Mouse (Mus musculus): Measurements from ENCODE around the gene Cstb. TPM values are rescaled to one million over a fixed set of nuclear protein-coding genes. Genes with fewer than 3 reads are reported as not detected.

The Cstb gene
- total and polyA plus RNA-seq, 2 experiments from 2014 or later = 89.2 to 126 TPM

DNA sequence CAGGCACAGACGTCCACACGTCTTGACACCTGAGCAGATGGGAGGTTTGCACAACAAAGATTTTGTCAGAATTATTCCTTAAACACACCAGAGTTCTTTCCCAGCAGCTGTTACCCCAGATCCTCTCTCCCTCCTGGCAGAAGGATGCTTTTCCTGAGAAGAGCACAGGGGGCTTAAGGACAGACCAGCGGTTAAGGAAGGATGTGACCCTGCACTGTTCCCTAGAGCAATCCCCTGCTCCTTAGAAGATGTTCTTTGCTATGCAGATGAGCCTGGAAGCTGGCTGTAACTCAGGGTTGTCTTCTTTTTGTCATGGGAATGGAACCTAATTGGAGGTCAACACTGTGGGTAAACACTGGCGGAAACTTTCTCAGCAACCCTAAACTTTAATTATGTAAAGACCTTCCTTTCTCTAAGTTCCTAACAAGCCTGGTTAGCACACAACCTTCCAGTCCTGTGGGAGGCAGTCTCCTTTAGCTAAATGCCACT, 34.4 kb upstream of the Cstb start:
- H3K4me3 ChIP-seq (ENCODE audit: low read depth, low read length) = no peak overlapping the region
- 27% methylated on average over 4 of the region's 4 CpGs for WGBS
- H3K9me3 ChIP-seq (ENCODE audit: low read length) = no peaks in the 10 kb centered on the region
- ATAC-seq (ENCODE audit: low FRiP score) (no peak), DNase-seq (ENCODE audit: low spot score) (no peak)
- no peak overlapping the region for H3K4me2 ChIP-seq (ENCODE audit: low read depth, low read length, poor library complexity, severe bottlenecking)
- peaks cover 19% of the 10 kb centered on the region for H3K27me3 ChIP-seq (ENCODE audit: insufficient read depth, low read length)
- H3K4me1 ChIP-seq (ENCODE audit: insufficient read depth, low read length) = 0 out of 2 replicates have a peak, but pooled peaks cover 4% of the 10 kb centered on the region
- no peaks in the 10 kb centered on the region for H3K36me3 ChIP-seq (ENCODE audit: insufficient read depth, low read length)
- H3K9ac ChIP-seq (replicated peaks; ENCODE audit: low read length, poor library complexity, severe bottlenecking) = no peak overlapping the region
- no peak for TF ChIP-seq CTCF (IDR thresholded peaks at IDR 0.05)
- H3K27ac ChIP-seq (ENCODE audit: low read depth, low read length) = no peak overlapping the region

DNA sequence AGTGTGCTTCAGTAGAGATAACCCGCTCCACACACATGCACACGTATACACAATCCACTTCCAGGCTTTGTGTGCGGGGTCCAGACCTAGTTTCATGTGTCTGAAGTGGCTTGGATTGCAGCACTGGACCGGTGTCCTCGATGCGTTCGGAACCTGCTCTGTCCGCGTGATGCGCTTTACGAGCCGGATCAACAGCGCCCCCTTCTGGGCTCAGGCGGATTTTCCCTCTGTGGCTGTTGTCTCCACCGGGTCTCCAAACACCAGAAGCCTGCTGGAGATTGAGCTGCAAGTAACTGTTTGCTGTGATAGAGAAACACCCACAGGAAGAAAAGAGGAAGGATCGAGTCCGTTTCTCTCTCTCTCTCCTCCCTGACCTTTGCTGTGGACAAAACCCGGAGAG, 33.4 kb upstream of the Cstb start:
- Histone ChIP-seq H3K27ac (ENCODE audit: low read depth, low read length) (no peak overlapping the region), H3K4me2 (ENCODE audit: low read depth, low read length, poor library complexity, severe bottlenecking) (no peak overlapping the region), H3K4me3 (ENCODE audit: low read depth, low read length) (no peak overlapping the region), H3K4me1 (ENCODE audit: insufficient read depth, low read length) (0 out of 2 replicates have a peak, but pooled peaks cover 4% of the 10 kb centered on the region), H3K9me3 (ENCODE audit: low read length) (no peaks in the 10 kb centered on the region), H3K27me3 (ENCODE audit: insufficient read depth, low read length) (peaks cover 19% of the 10 kb centered on the region), H3K9ac (replicated peaks; ENCODE audit: low read length, poor library complexity, severe bottlenecking) (no peak overlapping the region; the same call in 1 of the 2 replicates), H3K36me3 (ENCODE audit: insufficient read depth, low read length) (no peaks in the 10 kb centered on the region)
- DNase-seq (ENCODE audit: low spot score) (peak; percentile 75), ATAC-seq (ENCODE audit: low FRiP score) (no peak)
- TF ChIP-seq CTCF (IDR thresholded peaks at IDR 0.05) = peak; percentile 89
- WGBS = 4% methylated on average over 18 of the region's 18 CpGs

GRCm38 (mm10) chr10:78395377-78395776, 30.1 kb upstream of the Cstb start:
- DNase-seq (ENCODE audit: low spot score) = no peak
- no peaks in the 10 kb centered on the region for H3K9me3 ChIP-seq (ENCODE audit: low read length)
- peak; percentile 29; the same call in 1 of the 2 replicates for ATAC-seq (ENCODE audit: low FRiP score)
- no peak overlapping the region for H3K4me3 ChIP-seq (ENCODE audit: low read depth, low read length)
- H3K4me2 ChIP-seq (ENCODE audit: low read depth, low read length, poor library complexity, severe bottlenecking) = no peak overlapping the region
- H3K9ac ChIP-seq (replicated peaks; ENCODE audit: low read length, poor library complexity, severe bottlenecking) = no peak overlapping the region
- peaks cover 17% of the 10 kb centered on the region for H3K27me3 ChIP-seq (ENCODE audit: insufficient read depth, low read length)
- peak; percentile 67 for TF ChIP-seq CTCF (IDR thresholded peaks at IDR 0.05)
- H3K36me3 ChIP-seq (ENCODE audit: insufficient read depth, low read length) = peaks cover 9% of the 10 kb centered on the region
- H3K4me1 ChIP-seq (ENCODE audit: insufficient read depth, low read length) = peaks cover 4% of the 10 kb centered on the region; the same call in 1 of the 2 replicates
- 92% methylated on average over 3 of the region's 3 CpGs for WGBS
- H3K27ac ChIP-seq (ENCODE audit: low read depth, low read length) = peak overlapping the region; percentile 81

DNA sequence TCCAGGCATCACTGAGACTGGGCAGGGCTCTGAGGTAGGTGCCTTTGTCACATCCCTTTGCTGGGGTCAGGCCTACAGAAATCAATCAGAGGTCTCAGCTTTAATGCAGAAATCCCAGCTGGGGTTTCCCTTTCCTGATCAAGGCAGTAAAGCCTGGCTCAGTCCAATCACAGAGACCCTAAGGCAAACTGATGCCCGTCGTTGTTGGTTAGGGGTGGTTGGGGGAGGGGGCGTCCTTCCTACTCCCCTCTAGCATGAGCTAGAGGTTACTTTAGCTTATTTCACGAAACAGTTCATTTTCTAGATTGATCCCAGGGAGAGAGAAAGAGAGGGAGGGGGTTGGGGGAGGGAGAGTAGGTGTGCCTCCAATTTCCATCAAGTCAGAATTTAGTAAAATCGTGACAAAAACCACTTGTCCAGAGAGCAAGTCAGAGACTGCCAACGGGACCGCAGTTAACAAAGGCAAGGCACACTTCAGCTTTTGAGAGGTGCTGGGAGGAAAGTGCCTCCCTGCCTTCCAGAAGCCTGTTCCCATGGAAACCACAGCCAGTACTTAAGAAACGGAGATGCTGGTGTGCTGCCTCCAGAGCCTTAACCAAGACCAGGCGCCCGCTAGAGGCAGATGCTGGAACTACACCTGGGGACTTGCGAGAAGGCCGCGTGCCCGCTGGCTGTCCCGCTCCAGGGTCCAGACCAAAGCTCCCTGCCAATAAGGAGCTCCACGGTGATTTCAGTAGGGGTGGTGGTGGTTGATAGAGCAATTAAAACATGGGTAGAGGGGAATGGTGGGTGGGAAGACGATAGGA, 29.4 kb upstream of the Cstb start:
- peaks cover 4% of the 10 kb centered on the region; the same call in 1 of the 2 replicates for H3K4me1 ChIP-seq (ENCODE audit: insufficient read depth, low read length)
- WGBS = 6% methylated on average over 17 of the region's 17 CpGs
- DNase-seq (ENCODE audit: low spot score) = peak; percentile 97
- H3K9me3 ChIP-seq (ENCODE audit: low read length) = no peaks in the 10 kb centered on the region
- H3K4me3 ChIP-seq (ENCODE audit: low read depth, low read length) = no peak overlapping the region
- no peak overlapping the region for H3K9ac ChIP-seq (replicated peaks; ENCODE audit: low read length, poor library complexity, severe bottlenecking)
- H3K4me2 ChIP-seq (ENCODE audit: low read depth, low read length, poor library complexity, severe bottlenecking) = peak overlapping the region; percentile 16
- H3K27me3 ChIP-seq (ENCODE audit: insufficient read depth, low read length) = peaks cover 10% of the 10 kb centered on the region
- H3K36me3 ChIP-seq (ENCODE audit: insufficient read depth, low read length) = peaks cover 15% of the 10 kb centered on the region
- peak; percentile 97 for TF ChIP-seq CTCF (IDR thresholded peaks at IDR 0.05)
- peak; percentile 80 for ATAC-seq (ENCODE audit: low FRiP score)
- peak overlapping the region; percentile 81 for H3K27ac ChIP-seq (ENCODE audit: low read depth, low read length)

GRCm38 (mm10) chr10:78396625-78396885, 28.9 kb upstream of the Cstb start:
- Histone ChIP-seq H3K4me3 (ENCODE audit: low read depth, low read length) (no peak overlapping the region), H3K27ac (ENCODE audit: low read depth, low read length) (peak overlapping the region; percentile 81), H3K27me3 (ENCODE audit: insufficient read depth, low read length) (peaks cover 7% of the 10 kb centered on the region), H3K9ac (replicated peaks; ENCODE audit: low read length, poor library complexity, severe bottlenecking) (no peak overlapping the region), H3K9me3 (ENCODE audit: low read length) (no peaks in the 10 kb centered on the region), H3K4me2 (ENCODE audit: low read depth, low read length, poor library complexity, severe bottlenecking) (peak overlapping the region; percentile 16), H3K36me3 (ENCODE audit: insufficient read depth, low read length) (peaks cover 21% of the 10 kb centered on the region), H3K4me1 (ENCODE audit: insufficient read depth, low read length) (peaks cover 4% of the 10 kb centered on the region; the same call in 1 of the 2 replicates)
- no peak for TF ChIP-seq CTCF (IDR thresholded peaks at IDR 0.05)
- 52% methylated on average over 4 of the region's 4 CpGs for WGBS
- ATAC-seq (ENCODE audit: low FRiP score) (peak; percentile 6), DNase-seq (ENCODE audit: low spot score) (no peak)

DNA sequence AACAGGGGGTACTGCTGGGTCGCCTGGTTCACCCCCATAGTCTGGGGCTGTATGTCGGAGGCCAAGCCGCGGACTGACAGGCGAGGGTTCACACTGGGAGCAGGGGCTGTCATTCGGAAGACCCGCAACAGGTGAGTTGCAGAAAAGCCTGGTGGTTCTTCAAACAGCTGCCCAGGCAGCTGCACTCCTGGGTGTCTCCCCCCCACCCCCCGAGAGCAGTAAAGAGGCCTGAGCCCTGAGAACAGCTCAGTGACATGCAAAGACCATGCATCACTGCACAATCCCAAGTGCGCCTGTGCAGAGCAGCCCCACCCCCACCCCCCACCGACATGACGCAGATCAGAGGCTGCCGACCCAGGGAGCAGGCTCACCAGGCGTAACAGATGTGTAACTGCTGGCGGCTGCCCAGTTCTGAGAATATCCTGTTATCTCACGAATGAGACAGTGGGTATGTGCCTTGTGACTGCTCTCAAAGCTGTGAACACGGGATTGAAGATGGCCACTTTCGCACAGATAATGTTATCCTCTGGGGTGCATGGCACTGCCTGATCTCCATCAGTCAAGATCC, 26.3 kb upstream of the Cstb start:
- no peaks in the 10 kb centered on the region for H3K27me3 ChIP-seq (ENCODE audit: insufficient read depth, low read length)
- H3K4me2 ChIP-seq (ENCODE audit: low read depth, low read length, poor library complexity, severe bottlenecking) = no peak overlapping the region
- H3K4me1 ChIP-seq (ENCODE audit: insufficient read depth, low read length) = peaks cover 4% of the 10 kb centered on the region; the same call in 1 of the 2 replicates
- 32% methylated on average over 17 of the region's 17 CpGs for WGBS
- TF ChIP-seq CTCF (IDR thresholded peaks at IDR 0.05) = no peak
- peak; percentile 62 for DNase-seq (ENCODE audit: low spot score)
- no peak overlapping the region for H3K4me3 ChIP-seq (ENCODE audit: low read depth, low read length)
- peak overlapping the region; percentile 47; the same call in 1 of the 2 replicates for H3K27ac ChIP-seq (ENCODE audit: low read depth, low read length)
- ATAC-seq (ENCODE audit: low FRiP score) = peak; percentile 36
- peaks cover 47% of the 10 kb centered on the region for H3K36me3 ChIP-seq (ENCODE audit: insufficient read depth, low read length)
- H3K9ac ChIP-seq (replicated peaks; ENCODE audit: low read length, poor library complexity, severe bottlenecking) = 0 out of 2 replicates have a peak overlapping the region, but pooled peaks have one; percentile 19
- no peaks in the 10 kb centered on the region for H3K9me3 ChIP-seq (ENCODE audit: low read length)
